Mouse (Mus musculus) bone marrow macrophage, adult 2 months (primary cell): ENCODE data around the gene Gnas. TPM values are rescaled to one million over a fixed set of nuclear protein-coding genes. Genes with fewer than 3 reads are reported as not detected.
"Not testable (repeated sequence)": the region's sequence is repeated elsewhere in the genome, so short reads cannot be mapped to it uniquely, and the experiment has no call there.

Experiments
- H3K27ac ChIP-seq: 2 replicates; pipeline ENCODE4 v1.5.1; 2012; ENCODE audit warnings: low read depth, low read length; ENCODE audit not compliant: insufficient read depth
- H3K4me1 ChIP-seq: 2 replicates; pipeline ENCODE4 v1.6.1; 2012; ENCODE audit warnings: low read length; ENCODE audit not compliant: control insufficient read depth, insufficient read depth
- H3K4me3 ChIP-seq: 2 replicates; pipeline ENCODE4 v1.5.1; 2012; ENCODE audit warnings: mild to moderate bottlenecking, low read length, moderate library complexity; ENCODE audit not compliant: insufficient read depth
- CTCF ChIP-seq: IDR thresholded peaks from 2 replicates; pipeline ENCODE4 v1.5.1; 2012; ENCODE audit warnings: low read depth, mild to moderate bottlenecking, low read length, moderate library complexity
- POLR2A ChIP-seq: IDR thresholded peaks from 2 replicates; pipeline ENCODE4 v1.6.1; 2012; ENCODE audit warnings: mild to moderate bottlenecking, low read depth, low read length, borderline replicate concordance
- polyA plus RNA-seq: library from polyadenylated mRNA; stranded (reverse); fragments of >200 nt; gene quantifications from 2 replicates; pipeline ENCODE4 v1.2.4, GENCODE M21; 2012; ENCODE audit not compliant: missing spikeins, insufficient read depth, insufficient read length

The Gnas gene
- polyA plus RNA-seq, 1 experiment, result 780 TPM

GRCm38 (mm10) chr2:174302526-174302925 lies 18.4 kb downstream of the Gnas start:
- no peaks in the 10 kb centered on the region for H3K4me1 ChIP-seq
- no peak overlapping the region for H3K4me3 ChIP-seq
- TF ChIP-seq CTCF (no peak), POLR2A (no peak)
- H3K27ac ChIP-seq, result no peak overlapping the region

- H3K27ac ChIP-seq, result no peak overlapping the region
- no peaks in the 10 kb centered on the region for H3K4me1 ChIP-seq
- no peak overlapping the region for H3K4me3 ChIP-seq
- TF ChIP-seq POLR2A (no peak), CTCF (no peak)
These were observed 21.5 kb downstream of the Gnas start for GRCm38 (mm10) chr2:174305646-174306045.

- H3K4me3 ChIP-seq, result no peak overlapping the region
- H3K27ac ChIP-seq, result no peak overlapping the region
- no peaks in the 10 kb centered on the region for H3K4me1 ChIP-seq
- no peak for TF ChIP-seq CTCF
- no peak for TF ChIP-seq POLR2A
These were observed 23.8 kb downstream of the Gnas start for GRCm38 (mm10) chr2:174307903-174308302.

- H3K4me3 ChIP-seq, result no peak overlapping the region
- TF ChIP-seq POLR2A (no peak), CTCF (peak; percentile 84)
- H3K27ac ChIP-seq, result no peak overlapping the region
- H3K4me1 ChIP-seq, result no peaks in the 10 kb centered on the region
These were observed 26.9 kb downstream of the Gnas start for GRCm38 (mm10) chr2:174310913-174311514.

GRCm38 (mm10) chr2:174311613-174312012 lies 27.5 kb downstream of the Gnas start:
- no peak for TF ChIP-seq CTCF
- TF ChIP-seq POLR2A, result no peak
- Histone ChIP-seq H3K4me1 (no peaks in the 10 kb centered on the region), H3K4me3 (no peak overlapping the region), H3K27ac (no peak overlapping the region)

- Histone ChIP-seq H3K27ac (no peak overlapping the region), H3K4me3 (no peak overlapping the region), H3K4me1 (0 out of 2 replicates have a peak, but pooled peaks cover 3% of the 10 kb centered on the region)
- TF ChIP-seq POLR2A (no peak), CTCF (peak; percentile 29)
These were observed 28.1 kb downstream of the Gnas start for GRCm38 (mm10) chr2:174312118-174312647.

GRCm38 (mm10) chr2:174312661-174313060 lies 28.5 kb downstream of the Gnas start:
- 0 out of 2 replicates have a peak, but pooled peaks cover 5% of the 10 kb centered on the region for H3K4me1 ChIP-seq
- no peak for TF ChIP-seq CTCF
- no peak for TF ChIP-seq POLR2A
- H3K4me3 ChIP-seq, result no peak overlapping the region
- no peak overlapping the region for H3K27ac ChIP-seq

- H3K27ac ChIP-seq, H3K4me1 ChIP-seq, H3K4me3 ChIP-seq: not testable (repeated sequence)
These were observed 31.3 kb downstream of the Gnas start for GRCm38 (mm10) chr2:174315445-174315844.

GRCm38 (mm10) chr2:174316661-174317060 lies 32.5 kb downstream of the Gnas start:
- Histone ChIP-seq H3K4me1 (0 out of 2 replicates have a peak, but pooled peaks cover 5% of the 10 kb centered on the region), H3K27ac (no peak overlapping the region), H3K4me3 (no peak overlapping the region)
- TF ChIP-seq POLR2A, result no peak
- TF ChIP-seq CTCF, result no peak

- TF ChIP-seq CTCF, result no peak
- peak overlapping the region; percentile 88 for H3K4me3 ChIP-seq
- H3K27ac ChIP-seq, result no peak overlapping the region
- H3K4me1 ChIP-seq, result no peaks in the 10 kb centered on the region
These were observed 41.9 kb downstream of the Gnas start for GRCm38 (mm10) chr2:174325989-174326388.

- no peak for TF ChIP-seq POLR2A
- no peak for TF ChIP-seq CTCF
- Histone ChIP-seq H3K4me1 (no peaks in the 10 kb centered on the region), H3K4me3 (peak overlapping the region; percentile 88), H3K27ac (peak overlapping the region; percentile 21; the same call in 1 of the 2 replicates)
These were observed 42.4 kb downstream of the Gnas start for GRCm38 (mm10) chr2:174326481-174326880.
